Mouse (Mus musculus): ENCODE data around the gene Anxa10.
A peak's percentile ranks its signal among the peaks of the same experiment; 100 is the strongest.

Anxa10 gene

GRCm38 (mm10) chr8:62123098-62123497 is at the start of gene Anxa10:
Gene Anxa10, minus strand, starts transcription at chr8:62123150.
- H3K4me1 ChIP-seq (replicated peaks; ENCODE audit: low read depth, low read length) = no peaks in the 10 kb centered on the region
- TF ChIP-seq NANOG (IDR thresholded peaks at IDR 0.05; ENCODE audit: borderline replicate concordance, low read length) = no peak
- no peak for TF ChIP-seq POU5F1 (IDR thresholded peaks at IDR 0.05; ENCODE audit: borderline replicate concordance, low read length)
- TF ChIP-seq CTCF (conservative IDR thresholded peaks at IDR 0.05; ENCODE audit: low read length) = no peak
- no peaks in the 10 kb centered on the region for H3K9me3 ChIP-seq (ENCODE audit: low read length)
- H3K27me3 ChIP-seq (ENCODE audit: insufficient read depth, low read length) = no peaks in the 10 kb centered on the region
- H3K36me3 ChIP-seq (ENCODE audit: insufficient read depth, low read length) = no peaks in the 10 kb centered on the region
- no peak within 1 kb of the TSS for H3K4me3 ChIP-seq (replicated peaks; ENCODE audit: low read length)

- Histone ChIP-seq H3K4me1 (replicated peaks; ENCODE audit: low read depth, low read length) (no peaks in the 10 kb centered on the region), H3K36me3 (ENCODE audit: insufficient read depth, low read length) (no peaks in the 10 kb centered on the region), H3K27me3 (ENCODE audit: insufficient read depth, low read length) (no peaks in the 10 kb centered on the region), H3K9me3 (ENCODE audit: low read length) (peaks cover 10% of the 10 kb centered on the region; the same call in 1 of the 2 replicates), H3K4me3 (replicated peaks; ENCODE audit: low read length) (no peak overlapping the region)
- no peak for TF ChIP-seq POU5F1 (IDR thresholded peaks at IDR 0.05; ENCODE audit: borderline replicate concordance, low read length)
- no peak for TF ChIP-seq CTCF (conservative IDR thresholded peaks at IDR 0.05; ENCODE audit: low read length)
- TF ChIP-seq NANOG (IDR thresholded peaks at IDR 0.05; ENCODE audit: borderline replicate concordance, low read length) = no peak
Measured at GRCm38 (mm10) chr8:62132662-62133366, 9.9 kb upstream of the Anxa10 start.

- Histone ChIP-seq H3K4me1 (replicated peaks; ENCODE audit: low read depth, low read length) (no peaks in the 10 kb centered on the region), H3K9me3 (ENCODE audit: low read length) (peaks cover 15% of the 10 kb centered on the region), H3K36me3 (ENCODE audit: insufficient read depth, low read length) (no peaks in the 10 kb centered on the region), H3K4me3 (replicated peaks; ENCODE audit: low read length) (no peak overlapping the region), H3K27me3 (ENCODE audit: insufficient read depth, low read length) (no peaks in the 10 kb centered on the region)
- TF ChIP-seq POU5F1 (IDR thresholded peaks at IDR 0.05; ENCODE audit: borderline replicate concordance, low read length) (no peak), NANOG (IDR thresholded peaks at IDR 0.05; ENCODE audit: borderline replicate concordance, low read length) (no peak), CTCF (conservative IDR thresholded peaks at IDR 0.05; ENCODE audit: low read length) (no peak)
Measured at GRCm38 (mm10) chr8:62097213-62097612, 25.7 kb downstream of the Anxa10 start.

DNA sequence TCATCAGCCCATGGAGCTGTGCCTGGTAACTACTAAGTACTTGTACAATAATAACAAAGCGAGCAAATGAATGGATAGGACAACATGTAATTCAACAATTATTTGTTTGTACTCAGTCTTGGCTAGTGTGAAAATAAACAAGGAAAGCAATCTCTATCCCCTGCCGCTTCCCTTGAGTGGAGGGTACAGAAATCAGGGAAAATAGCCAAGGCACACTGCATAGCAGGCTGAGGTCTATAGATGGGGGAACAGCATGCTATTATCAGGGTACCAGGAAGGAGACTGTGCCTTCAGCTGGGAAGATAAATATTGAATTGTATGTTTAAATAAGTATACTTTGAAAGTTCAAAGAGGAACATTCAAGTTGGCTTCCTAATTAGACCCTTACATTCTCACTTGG is 41.1 kb downstream of the Anxa10 start:
- Histone ChIP-seq H3K27me3 (ENCODE audit: insufficient read depth, low read length) (no peaks in the 10 kb centered on the region), H3K9me3 (ENCODE audit: low read length) (no peaks in the 10 kb centered on the region), H3K4me3 (replicated peaks; ENCODE audit: low read length) (no peak overlapping the region), H3K4me1 (replicated peaks; ENCODE audit: low read depth, low read length) (peaks cover 5% of the 10 kb centered on the region), H3K36me3 (ENCODE audit: insufficient read depth, low read length) (no peaks in the 10 kb centered on the region)
- TF ChIP-seq CTCF (conservative IDR thresholded peaks at IDR 0.05; ENCODE audit: low read length) = no peak

GRCm38 (mm10) chr8:62080195-62080802 is 42.7 kb downstream of the Anxa10 start:
- H3K9me3 ChIP-seq (ENCODE audit: low read length) = no peaks in the 10 kb centered on the region
- no peaks in the 10 kb centered on the region for H3K36me3 ChIP-seq (ENCODE audit: insufficient read depth, low read length)
- no peak for TF ChIP-seq NANOG (IDR thresholded peaks at IDR 0.05; ENCODE audit: borderline replicate concordance, low read length)
- peak; percentile 39 for TF ChIP-seq CTCF (conservative IDR thresholded peaks at IDR 0.05; ENCODE audit: low read length)
- H3K4me1 ChIP-seq (replicated peaks; ENCODE audit: low read depth, low read length) = peaks cover 5% of the 10 kb centered on the region
- no peak overlapping the region for H3K4me3 ChIP-seq (replicated peaks; ENCODE audit: low read length)
- no peaks in the 10 kb centered on the region for H3K27me3 ChIP-seq (ENCODE audit: insufficient read depth, low read length)

- TF ChIP-seq POU5F1 (IDR thresholded peaks at IDR 0.05; ENCODE audit: borderline replicate concordance, low read length) (no peak), NANOG (IDR thresholded peaks at IDR 0.05; ENCODE audit: borderline replicate concordance, low read length) (no peak)
- Histone ChIP-seq H3K4me1 (replicated peaks; ENCODE audit: low read depth, low read length) (no peaks in the 10 kb centered on the region), H3K36me3 (ENCODE audit: insufficient read depth, low read length) (no peaks in the 10 kb centered on the region), H3K4me3 (replicated peaks; ENCODE audit: low read length) (no peak overlapping the region), H3K27me3 (ENCODE audit: insufficient read depth, low read length) (no peaks in the 10 kb centered on the region), H3K9me3 (ENCODE audit: low read length) (no peaks in the 10 kb centered on the region)
Measured at GRCm38 (mm10) chr8:62068305-62068704, 54.6 kb downstream of the Anxa10 start.

- Histone ChIP-seq H3K36me3 (ENCODE audit: insufficient read depth, low read length) (no peaks in the 10 kb centered on the region), H3K9me3 (ENCODE audit: low read length) (peaks cover 7% of the 10 kb centered on the region), H3K27me3 (ENCODE audit: insufficient read depth, low read length) (no peaks in the 10 kb centered on the region), H3K4me1 (replicated peaks; ENCODE audit: low read depth, low read length) (no peaks in the 10 kb centered on the region), H3K4me3 (replicated peaks; ENCODE audit: low read length) (no peak overlapping the region)
- no peak for TF ChIP-seq NANOG (IDR thresholded peaks at IDR 0.05; ENCODE audit: borderline replicate concordance, low read length)
- TF ChIP-seq CTCF (conservative IDR thresholded peaks at IDR 0.05; ENCODE audit: low read length) = peak; percentile 19; the same call in 1 of the 2 replicates
Measured at GRCm38 (mm10) chr8:62060357-62060756, 62.6 kb downstream of the Anxa10 start.

- no peaks in the 10 kb centered on the region for H3K4me1 ChIP-seq (replicated peaks; ENCODE audit: low read depth, low read length)
- H3K36me3 ChIP-seq (ENCODE audit: insufficient read depth, low read length) = no peaks in the 10 kb centered on the region
- H3K9me3 ChIP-seq (ENCODE audit: low read length) = peaks cover 20% of the 10 kb centered on the region
- peak; percentile 18; the same call in 1 of the 2 replicates for TF ChIP-seq CTCF (conservative IDR thresholded peaks at IDR 0.05; ENCODE audit: low read length)
- TF ChIP-seq POU5F1 (IDR thresholded peaks at IDR 0.05; ENCODE audit: borderline replicate concordance, low read length) = no peak
- H3K27me3 ChIP-seq (ENCODE audit: insufficient read depth, low read length) = no peaks in the 10 kb centered on the region
- H3K4me3 ChIP-seq (replicated peaks; ENCODE audit: low read length) = no peak overlapping the region
Measured at GRCm38 (mm10) chr8:62046809-62047208, 76.1 kb downstream of the Anxa10 start.

GRCm38 (mm10) chr8:62034351-62034750 is 88.6 kb downstream of the Anxa10 start:
- TF ChIP-seq NANOG (IDR thresholded peaks at IDR 0.05; ENCODE audit: borderline replicate concordance, low read length) = no peak
- TF ChIP-seq CTCF (conservative IDR thresholded peaks at IDR 0.05; ENCODE audit: low read length) = no peak
- no peak for TF ChIP-seq POU5F1 (IDR thresholded peaks at IDR 0.05; ENCODE audit: borderline replicate concordance, low read length)
- Histone ChIP-seq H3K9me3 (ENCODE audit: low read length) (peaks cover 7% of the 10 kb centered on the region), H3K4me1 (replicated peaks; ENCODE audit: low read depth, low read length) (no peaks in the 10 kb centered on the region), H3K27me3 (ENCODE audit: insufficient read depth, low read length) (no peaks in the 10 kb centered on the region), H3K4me3 (replicated peaks; ENCODE audit: low read length) (no peak overlapping the region), H3K36me3 (ENCODE audit: insufficient read depth, low read length) (no peaks in the 10 kb centered on the region)

Measured in E14TG2a.4 (cell line).